Comparison of ENCODE assay signal across 20 mouse cellular contexts in genomic region chr5:37770870-37771269, GRCm38 (mm10). TPM values are rescaled to one million over a fixed set of nuclear protein-coding genes. Genes with fewer than 3 reads are reported as not detected.
"Had no signal": no experiment of that assay in that cellular context is flagged by ENCODE, and none has a peak within 500 bp of the region (broad histone marks: within the 10 kb centered on the region; RNA-seq: fewer than 3 reads in every experiment).

No protein-coding gene starts in this region.

- H3K36me3 ChIP-seq: midbrain, embryonic 10.5 days; midbrain, embryonic 12.5 days; neural tube, embryonic 12.5 days; stomach, embryonic 15.5 days had no signal

- H3K4me2 ChIP-seq: lung, embryonic 14.5 days; midbrain, embryonic 12.5 days; neural tube, embryonic 12.5 days; stomach, embryonic 15.5 days had no signal

- H3K9ac ChIP-seq: lung, embryonic 14.5 days; midbrain, embryonic 12.5 days; neural tube, embryonic 12.5 days; stomach, embryonic 15.5 days had no signal

- DNase-seq: lung, adult 18-20 months; lung, embryonic 14.5 days; lung, postnatal 10 days; lung, postnatal 4 days; midbrain, embryonic 14.5 days; right cerebral cortex, postnatal 14 days; thymus, adult 2 months; thymus, postnatal 25 days; thymus, postnatal 4 days had no signal

- H3K27me3 ChIP-seq: stomach, embryonic 15.5 days had no signal

- H3K27ac ChIP-seq: midbrain, embryonic 10.5 days; midbrain, embryonic 12.5 days; neural tube, embryonic 12.5 days; stomach, embryonic 15.5 days; stomach, postnatal 0 days had no signal

- H3K4me1 ChIP-seq: stomach, embryonic 15.5 days had no signal

- H3K9me3 ChIP-seq: stomach, embryonic 15.5 days had no signal

- H3K4me3 ChIP-seq: midbrain, embryonic 10.5 days; midbrain, embryonic 12.5 days; neural tube, embryonic 12.5 days; stomach, embryonic 15.5 days had no signal

RNA-seq across cellular contexts. Expression of gene Cytl1, which starts 35.6 kb away (rescaled TPM):
- total RNA-seq: megakaryocyte, adult 5-6 weeks; megakaryocyte-erythroid progenitor cell, adult 5-6 weeks; midbrain, postnatal 0 days; monocyte, adult 5-6 weeks; neutrophil, adult 5-6 weeks had no signal
- polyA plus RNA-seq: midbrain, embryonic 14.5 days had no signal

RNA-seq across cellular contexts. Expression of gene Msx1, which starts 53.5 kb away (rescaled TPM):
- total RNA-seq: megakaryocyte, adult 5-6 weeks; megakaryocyte-erythroid progenitor cell, adult 5-6 weeks; monocyte, adult 5-6 weeks; neutrophil, adult 5-6 weeks had no signal
- polyA plus RNA-seq: testis, adult 2 months had no signal

RNA-seq across cellular contexts. Expression of gene Stk32b, which starts 53.9 kb away (rescaled TPM):
- total RNA-seq: megakaryocyte, adult 5-6 weeks; megakaryocyte-erythroid progenitor cell, adult 5-6 weeks; monocyte, adult 5-6 weeks had no signal
